Mouse (Mus musculus): ENCODE results near the gene Dnaja3.

Dnaja3 gene

GRCm38 (mm10) chr16:4639831-4640237 is at the start of gene Dnaja3, which contains the start of gene Vasn:
Gene Dnaja3, plus strand, starts transcription at chr16:4639989.
Gene Vasn, plus strand, starts transcription at chr16:4639941.
- in situ Hi-C loops (cut with MboI): no loop called here

DNA sequence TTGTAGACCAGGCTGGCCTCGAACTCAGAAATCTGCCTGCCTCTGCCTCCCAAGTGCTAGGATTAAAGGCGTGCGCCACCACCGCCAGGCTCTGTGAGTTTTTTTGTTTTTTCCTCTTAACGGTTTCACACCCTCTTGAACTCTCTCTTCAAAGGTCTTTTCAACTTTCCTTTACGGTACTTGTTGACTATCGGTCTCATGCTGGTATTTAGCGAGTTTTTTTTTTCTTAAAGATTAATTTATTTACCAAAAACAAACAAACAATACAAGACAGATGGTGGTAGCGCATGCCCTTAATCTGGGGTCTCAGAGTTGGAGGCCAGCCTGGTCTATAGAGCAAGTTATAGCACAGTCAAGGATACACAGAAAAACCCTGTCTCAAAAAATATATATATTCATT is 49.6 kb upstream of the Dnaja3 start:
- in situ Hi-C loops (cut with MboI): no loop called here

GRCm38 (mm10) chr16:4592909-4593875 is 46.6 kb upstream of the Dnaja3 start:
- in situ Hi-C loops (cut with MboI): no loop called here

DNA sequence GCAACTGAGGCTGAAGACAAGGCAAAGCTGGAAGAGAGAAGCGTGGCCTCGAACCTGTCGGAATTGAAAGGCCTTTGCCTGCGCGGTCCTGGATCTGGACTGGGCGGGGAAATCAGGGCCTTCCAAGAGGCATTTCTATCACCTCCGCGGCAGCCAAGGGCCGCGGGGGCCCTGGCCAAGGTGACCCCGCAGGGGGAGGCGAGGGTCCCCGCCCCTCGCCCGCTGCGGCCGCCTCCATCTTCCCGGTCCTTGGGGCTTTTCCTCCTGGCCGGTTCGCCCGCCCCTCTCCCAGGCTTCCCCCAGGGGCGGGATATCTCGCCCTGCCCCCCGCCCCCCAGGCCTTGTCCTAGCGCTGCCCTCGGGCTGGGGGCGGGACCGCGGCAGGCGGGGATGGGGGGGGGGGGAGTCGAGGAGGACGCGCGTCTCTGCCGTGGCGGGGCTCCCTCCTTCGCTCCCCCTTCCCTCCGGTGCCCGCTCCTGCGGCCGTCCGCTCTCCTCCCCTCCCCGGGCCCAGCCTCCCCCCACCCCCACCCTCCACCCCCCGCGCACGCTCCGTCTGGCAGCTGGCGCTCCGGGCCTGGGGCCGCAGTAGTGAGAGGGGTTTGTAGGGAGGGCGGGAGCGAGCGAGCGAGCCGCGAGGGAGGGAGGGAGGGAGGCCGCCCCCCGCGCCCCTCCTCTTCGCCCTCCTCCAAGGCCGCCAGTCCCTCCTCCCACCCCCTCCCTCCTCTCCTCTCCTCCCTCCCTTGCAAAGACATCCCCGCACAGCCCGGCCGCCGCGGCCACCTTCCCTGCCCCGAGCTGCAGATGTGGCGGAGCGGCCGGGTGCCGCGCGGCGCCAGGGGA is 45.6 kb upstream of the Dnaja3 start, which contains the start of gene Glis2:
Glis2 (plus strand) TSS at position 743 of the 843 bp plus-strand sequence.
- in situ Hi-C loops (cut with MboI): no loop called here

- in situ Hi-C loops (cut with MboI): no loop called here
These were observed 44.8 kb upstream of the Dnaja3 start for GRCm38 (mm10) chr16:4594814-4595526.

DNA sequence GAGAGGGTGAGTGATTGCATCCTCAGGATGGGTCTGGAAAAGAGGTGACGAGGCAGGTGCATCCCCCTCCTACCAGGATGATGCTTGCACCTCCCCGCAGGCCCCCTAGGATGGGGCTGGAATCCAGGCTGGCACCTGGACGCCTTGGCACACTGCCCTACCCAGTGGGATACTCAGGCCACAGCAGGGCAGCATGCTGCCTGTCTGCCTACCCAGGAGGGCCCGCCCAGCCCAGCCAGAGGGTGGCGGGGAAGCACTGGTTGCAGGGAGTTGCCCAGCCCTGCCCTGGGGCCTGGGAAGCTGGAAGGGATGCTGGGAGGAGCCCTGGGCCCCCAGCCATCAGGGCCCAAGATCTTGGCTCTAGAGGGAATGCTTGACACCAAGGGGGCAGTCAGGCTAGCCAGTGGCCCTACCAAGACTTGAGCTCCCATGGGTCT is 44.2 kb upstream of the Dnaja3 start:
- in situ Hi-C loops (cut with MboI): no loop called here

DNA sequence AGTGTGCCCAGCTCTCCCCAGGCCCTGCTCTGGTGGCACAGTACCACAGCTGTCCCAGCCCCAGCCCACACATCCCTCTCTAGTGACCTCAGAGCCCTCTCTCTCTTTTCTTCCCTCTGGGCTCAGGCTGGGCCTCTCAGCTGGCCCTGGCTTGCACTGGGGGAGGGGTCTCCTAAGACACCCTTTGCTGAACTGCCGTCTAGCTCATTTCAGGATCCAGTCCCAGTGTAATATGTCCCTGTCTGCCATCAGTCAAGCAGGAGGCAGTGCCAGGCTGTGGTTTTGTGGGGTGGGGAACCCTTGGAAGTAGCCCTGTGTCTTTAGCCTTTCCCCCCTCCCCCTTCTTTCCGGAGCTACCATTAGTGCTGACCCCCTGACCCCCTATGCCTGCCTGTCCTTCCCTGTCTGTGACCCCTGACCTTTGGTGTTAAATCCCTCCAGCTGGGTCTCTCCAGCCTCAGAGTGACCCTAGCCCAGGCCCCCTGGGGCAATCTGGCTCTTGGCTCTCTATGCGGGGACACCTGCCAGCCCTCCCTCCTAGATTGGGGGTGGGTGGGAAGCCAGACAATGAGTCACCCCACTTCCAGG is 43.6 kb upstream of the Dnaja3 start:
- in situ Hi-C loops (cut with MboI): no loop called here

DNA sequence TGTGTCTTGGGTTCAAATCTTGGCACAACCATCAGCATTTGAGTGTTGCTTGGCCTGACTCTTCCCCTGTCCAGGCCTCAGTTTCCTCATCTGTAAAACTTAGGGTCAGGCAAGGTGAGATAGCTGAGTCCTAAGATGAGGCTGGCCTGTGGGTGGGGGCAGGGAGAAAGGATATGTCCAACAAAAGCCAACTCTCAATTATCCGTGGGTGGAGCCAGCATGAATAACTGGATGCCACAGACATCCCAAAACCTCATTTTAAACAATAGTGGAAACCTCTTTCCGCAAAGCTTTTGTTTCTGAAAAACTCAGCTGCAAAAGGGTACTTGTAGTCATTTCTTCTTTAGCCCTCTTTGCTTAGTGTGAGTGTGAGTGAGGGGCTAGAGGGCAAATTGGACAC is 43.0 kb upstream of the Dnaja3 start:
- in situ Hi-C loops (cut with MboI): no loop called here

DNA sequence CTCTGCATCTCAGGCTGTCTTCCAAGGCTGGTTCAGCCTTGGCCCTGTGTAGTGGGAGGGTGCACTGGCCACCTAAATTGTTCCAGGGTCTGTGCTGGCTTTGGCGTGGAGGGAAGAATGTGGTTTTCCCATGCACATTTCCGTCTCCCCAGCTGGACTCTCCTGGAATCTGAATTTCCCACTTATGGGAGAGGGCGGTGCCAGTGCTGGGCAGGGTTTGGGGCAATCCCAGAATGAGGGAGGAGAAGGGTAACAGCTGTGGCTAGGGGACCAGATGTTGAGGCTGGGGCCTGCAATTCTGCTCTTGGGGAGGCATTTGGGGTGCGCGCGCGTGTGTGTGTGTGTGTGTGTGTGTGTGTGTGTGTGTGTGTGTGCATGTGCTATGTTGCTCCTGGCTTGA is 42.5 kb upstream of the Dnaja3 start:
- in situ Hi-C loops (cut with MboI): no loop called here

DNA sequence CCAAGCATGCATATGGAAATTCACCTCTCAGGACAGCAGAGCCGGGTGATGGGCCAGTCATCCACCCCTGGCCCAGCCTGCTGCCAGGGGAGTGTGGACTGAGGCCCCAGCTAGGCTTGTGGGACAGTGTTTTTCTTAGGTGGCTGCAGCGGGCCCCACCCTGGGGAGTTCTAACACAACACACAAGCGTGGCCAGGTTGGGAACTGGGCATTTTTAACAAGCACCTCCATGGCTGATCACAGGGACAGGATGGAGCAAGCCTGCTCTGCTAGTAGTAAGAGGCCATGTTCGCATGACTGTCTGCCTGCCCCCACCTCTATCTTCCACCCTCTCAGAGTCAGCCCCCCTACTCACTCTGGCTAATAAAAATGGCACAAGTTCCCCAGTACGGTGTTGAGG is 41.7 kb upstream of the Dnaja3 start:
- in situ Hi-C loops (cut with MboI): no loop called here

GRCm38 (mm10) chr16:4598891-4599543 is 40.8 kb upstream of the Dnaja3 start:
- in situ Hi-C loops (cut with MboI): no loop called here

GRCm38 (mm10) chr16:4599616-4600015 is 40.2 kb upstream of the Dnaja3 start:
- in situ Hi-C loops (cut with MboI): no loop called here

DNA sequence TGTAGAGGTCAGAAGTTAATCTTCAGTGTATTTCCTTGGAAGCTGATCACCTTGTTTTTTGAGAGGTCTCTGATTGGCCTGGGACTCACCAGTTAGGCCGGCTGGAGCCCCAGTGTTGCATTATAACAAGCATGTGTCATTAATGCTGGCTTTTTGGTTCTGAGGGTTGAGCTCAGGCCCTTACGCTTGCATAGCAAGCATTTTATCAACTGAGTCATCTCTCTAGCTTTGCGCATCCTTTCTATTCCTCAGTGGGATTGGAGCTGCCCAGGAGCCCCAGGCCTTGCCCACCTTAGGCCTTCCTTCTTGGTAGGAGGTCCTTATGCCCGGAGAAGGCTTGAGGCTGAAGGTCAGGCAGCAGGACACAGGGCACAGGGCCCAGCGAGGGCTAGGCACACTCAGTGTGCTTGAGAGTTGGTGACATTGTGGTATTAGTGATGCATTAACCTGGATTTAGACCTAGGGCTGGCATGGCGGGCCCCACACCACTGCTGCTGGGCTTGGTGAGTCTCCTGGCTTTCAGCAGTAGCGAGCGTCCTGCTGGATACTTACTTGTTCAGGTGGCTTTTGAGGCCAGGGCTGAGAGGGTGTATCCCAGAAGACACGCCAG is 39.0 kb upstream of the Dnaja3 start:
- in situ Hi-C loops (cut with MboI): no loop called here

DNA sequence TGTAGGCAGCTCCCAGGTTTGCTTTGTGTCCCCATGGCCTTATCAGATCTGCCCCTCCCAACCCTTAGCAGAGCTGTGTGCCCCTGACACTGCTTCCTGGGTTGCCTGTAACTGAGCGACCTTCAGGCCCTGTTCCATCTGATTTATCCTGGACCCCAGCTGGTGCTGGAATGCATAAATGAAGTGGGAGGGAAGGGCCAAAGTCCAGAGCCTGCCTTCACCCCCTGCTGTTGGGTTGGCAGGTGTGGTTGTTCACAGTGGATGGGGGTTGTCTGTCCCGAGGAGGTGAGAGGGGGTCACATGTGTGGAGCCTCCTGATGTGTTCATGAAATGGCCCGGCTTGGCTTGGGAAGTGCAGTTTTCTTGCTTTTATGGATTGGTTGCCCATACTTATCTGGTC is 37.6 kb upstream of the Dnaja3 start:
- in situ Hi-C loops (cut with MboI): no loop called here

GRCm38 (mm10) chr16:4602766-4603452 is 36.9 kb upstream of the Dnaja3 start:
- in situ Hi-C loops (cut with MboI): no loop called here

GRCm38 (mm10) chr16:4603453-4603837 is 36.3 kb upstream of the Dnaja3 start:
- in situ Hi-C loops (cut with MboI): no loop called here

GRCm38 (mm10) chr16:4604293-4604837 is 35.4 kb upstream of the Dnaja3 start:
- in situ Hi-C loops (cut with MboI): no loop called here

DNA sequence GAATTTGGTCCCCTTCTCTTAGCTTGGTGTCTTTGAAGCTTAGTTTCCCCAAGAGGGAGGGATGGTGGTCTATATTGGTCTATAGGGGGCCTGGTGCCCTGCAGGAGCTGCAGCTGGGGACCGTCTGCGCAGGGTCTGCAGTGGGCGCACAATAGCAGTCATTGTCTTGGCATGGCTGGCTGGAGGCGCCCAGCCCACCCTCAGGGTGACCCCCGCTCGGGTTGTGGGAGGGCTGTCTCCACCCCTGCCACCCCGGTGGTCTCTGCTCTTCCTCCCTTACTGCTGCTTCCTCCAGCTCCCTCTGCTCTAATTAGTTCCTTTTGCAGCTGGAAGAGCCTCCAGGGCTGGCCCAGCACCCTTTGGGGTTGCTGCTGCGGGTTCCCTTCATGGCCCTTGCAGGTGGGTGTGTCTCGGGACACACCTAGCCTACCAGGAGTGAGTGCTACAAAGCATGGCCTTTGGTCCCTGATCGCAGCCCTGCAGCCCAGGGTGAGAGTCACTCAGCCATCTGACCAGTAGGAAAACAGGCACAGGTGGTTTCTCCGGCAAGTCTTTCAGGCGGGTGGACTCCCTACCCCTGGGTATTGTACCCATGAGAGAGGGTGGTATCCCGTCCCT is 34.2 kb upstream of the Dnaja3 start:
- in situ Hi-C loops (cut with MboI): no loop called here

GRCm38 (mm10) chr16:4606431-4607084 is 33.2 kb upstream of the Dnaja3 start:
- in situ Hi-C loops (cut with MboI): no loop called here

Measured in mature B cell (primary cell).